Comparison of ENCODE assay signal across 8 mouse cellular contexts in the genomic region with DNA sequence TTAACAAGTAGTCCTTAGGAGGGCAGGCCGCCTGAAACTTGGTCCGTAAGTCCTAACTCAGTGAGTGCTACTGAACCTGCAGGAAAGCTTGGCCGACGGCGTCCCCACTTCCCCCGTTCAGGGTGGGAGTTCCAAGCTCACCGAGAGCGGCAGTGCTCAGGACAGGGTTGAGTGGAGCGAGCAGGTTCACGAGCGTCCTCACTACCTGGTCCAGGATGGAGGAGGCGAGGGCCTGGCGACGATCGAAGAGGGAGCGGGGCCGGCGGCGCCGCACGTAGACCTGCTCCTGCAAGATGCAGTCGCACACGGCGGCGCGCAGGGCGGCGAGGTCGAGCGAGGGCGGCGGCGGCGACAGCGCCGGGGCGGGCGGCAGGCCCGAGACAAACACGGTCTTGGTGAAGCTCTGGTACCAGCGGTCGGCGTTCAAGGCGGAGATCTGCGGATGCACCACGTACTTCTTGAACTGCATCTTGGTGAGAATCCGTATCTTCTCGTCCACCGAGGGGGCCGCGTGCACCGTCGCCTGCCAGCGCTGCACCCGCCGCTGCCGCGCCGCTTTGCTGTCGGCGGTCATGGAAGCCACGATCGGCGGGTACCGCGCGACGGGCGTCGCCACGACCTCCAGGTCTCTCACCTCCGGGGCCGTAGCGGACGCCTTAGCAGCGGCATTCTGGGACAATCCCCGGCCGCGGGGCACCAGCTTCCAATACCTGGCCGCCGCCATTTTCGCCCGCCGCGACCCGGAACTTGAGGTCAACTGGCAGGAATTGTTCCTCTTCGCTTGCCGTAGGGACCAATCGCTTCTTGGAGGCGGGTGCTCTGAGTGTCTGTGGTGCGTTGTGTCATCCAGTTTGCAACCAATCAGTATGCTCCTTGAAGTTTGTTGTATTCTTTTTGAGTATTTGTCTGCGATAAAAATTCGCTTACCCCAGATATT. TPM values are rescaled to one million over a fixed set of nuclear protein-coding genes. Genes with fewer than 3 reads are reported as not detected.
DNase-seq lines count a peak whose midpoint lies in the region; ATAC-seq and TF ChIP-seq lines count a peak whose summit lies in the region.

A gene (plus strand): TSS at position 120 of the 937 bp plus-strand sequence.
A gene (minus strand): TSS at position 742 of the 937 bp plus-strand sequence.

- peak; percentile 94 for ATAC-seq in heart, embryonic 15.5 days (replicated peaks; ENCODE audit: insufficient number of reproducible peaks, insufficient read depth, low FRiP score, low read depth)
- peak; percentile 97 for ATAC-seq in liver, embryonic 14.5 days (ENCODE audit: insufficient read depth)
- peak; percentile 97 for ATAC-seq in neural tube, embryonic 11.5 days (ENCODE audit: insufficient read depth, low FRiP score, low TSS enrichment)
- ATAC-seq in stomach, postnatal 0 days (ENCODE audit: low FRiP score, low TSS enrichment): peak; percentile 98

- H3K27ac ChIP-seq in forebrain, embryonic 10.5 days: peak within 1 kb of the TSS; percentile 96
- H3K27ac ChIP-seq in heart, embryonic 15.5 days: peak within 1 kb of the TSS; percentile 81
- H3K27ac ChIP-seq in liver, embryonic 14.5 days: peak within 1 kb of the TSS; percentile 45
- H3K27ac ChIP-seq in neural tube, embryonic 11.5 days (ENCODE audit: low read depth, low read length): 0 out of 2 replicates have a peak within 1 kb of the TSS, but pooled peaks have one; percentile 62
- H3K27ac ChIP-seq in stomach, postnatal 0 days (replicated peaks): peak within 1 kb of the TSS; percentile 74

- peak; percentile 92 to 94 for DNase-seq in CD8-positive naive resting alpha-beta T cell, adult 2 months (ENCODE audit: low read depth in 2 of 2, low spot score in 2 of 2)
- peak; percentile 83 for DNase-seq in c-Kit-positive CD71-negative TER-119-negative erythroid progenitor cells, embryonic 14.5 days (ENCODE audit: low read depth)
- peak; percentile 95 for DNase-seq in forebrain, embryonic 10.5 days (ENCODE audit: extremely low spot score, low spot score)
- DNase-seq in kidney, postnatal 25 days: peak; percentile 98
- peak; percentile 93 to 97 (median 96) for DNase-seq in liver, embryonic 14.5 days (ENCODE audit: low read depth in 3 of 3, low spot score in 3 of 3)
- DNase-seq in neural tube, embryonic 11.5 days (ENCODE audit: low spot score): peak; percentile 94
- peak; percentile 95 for DNase-seq in stomach, postnatal 0 days (ENCODE audit: low spot score)

- peaks cover 14% of the 10 kb centered on the region for H3K4me1 ChIP-seq in forebrain, embryonic 10.5 days
- H3K4me1 ChIP-seq in heart, embryonic 15.5 days (replicated peaks): peaks cover 9% of the 10 kb centered on the region
- peaks cover 2 to 8% of the 10 kb centered on the region in 2 experiments for H3K4me1 ChIP-seq in liver, embryonic 14.5 days (replicated peaks; ENCODE audit: control insufficient read depth in 2 of 2, insufficient read depth in 2 of 2, low read length in 1 of 2)
- peaks cover 6% of the 10 kb centered on the region; the same call in 1 of the 2 replicates for H3K4me1 ChIP-seq in neural tube, embryonic 11.5 days (ENCODE audit: control insufficient read depth, insufficient read depth, low read length)
- no peaks in the 10 kb centered on the region for H3K4me1 ChIP-seq in stomach, postnatal 0 days (replicated peaks; ENCODE audit: control insufficient read depth, insufficient read depth)

- peak within 1 kb of the TSS; percentile 84 for H3K4me2 ChIP-seq in heart, embryonic 15.5 days
- peak within 1 kb of the TSS; percentile 87 for H3K4me2 ChIP-seq in liver, embryonic 14.5 days (ENCODE audit: low read depth)
- peak within 1 kb of the TSS; percentile 50 for H3K4me2 ChIP-seq in neural tube, embryonic 11.5 days (ENCODE audit: low read depth)
- H3K4me2 ChIP-seq in stomach, postnatal 0 days (replicated peaks; ENCODE audit: low read depth): peak within 1 kb of the TSS; percentile 88

- H3K4me3 ChIP-seq in forebrain, embryonic 10.5 days: peak within 1 kb of the TSS; percentile 91
- peak within 1 kb of the TSS; percentile 85 for H3K4me3 ChIP-seq in heart, embryonic 15.5 days
- H3K4me3 ChIP-seq in liver, embryonic 14.5 days (ENCODE audit: insufficient read depth in 1 of 2, low read depth in 2 of 2, low read length in 2 of 2): peak within 1 kb of the TSS; percentile 84 to 89
- H3K4me3 ChIP-seq in neural tube, embryonic 11.5 days (ENCODE audit: low read depth, low read length): peak within 1 kb of the TSS; percentile 95
- peak within 1 kb of the TSS; percentile 86 for H3K4me3 ChIP-seq in stomach, postnatal 0 days (ENCODE audit: low read depth, low read length)

- peaks cover 33% of the 10 kb centered on the region for H3K36me3 ChIP-seq in forebrain, embryonic 10.5 days (replicated peaks)
- peaks cover 30% of the 10 kb centered on the region for H3K36me3 ChIP-seq in heart, embryonic 15.5 days
- peaks cover 23% of the 10 kb centered on the region for H3K36me3 ChIP-seq in liver, embryonic 14.5 days (replicated peaks; ENCODE audit: control insufficient read depth, insufficient read depth, low read depth)
- peaks cover 2% of the 10 kb centered on the region; the same call in 1 of the 2 replicates for H3K36me3 ChIP-seq in neural tube, embryonic 11.5 days (ENCODE audit: control insufficient read depth, insufficient read depth, low read length)
- H3K36me3 ChIP-seq in stomach, postnatal 0 days (ENCODE audit: control insufficient read depth, insufficient read depth, low read length): peaks cover 6% of the 10 kb centered on the region; the same call in 1 of the 2 replicates

- TF ChIP-seq CTCF in liver, embryonic 14.5 days (IDR thresholded peaks at IDR 0.05; ENCODE audit: low read depth): 0 out of 2 replicates have a peak, but pooled peaks have one; percentile 2
- no peak for TF ChIP-seq CTCF in stomach, postnatal 0 days (IDR thresholded peaks at IDR 0.05; ENCODE audit: low read depth)

- no peaks in the 10 kb centered on the region for H3K9me3 ChIP-seq in forebrain, embryonic 10.5 days
- no peaks in the 10 kb centered on the region for H3K9me3 ChIP-seq in heart, embryonic 15.5 days (replicated peaks)
- no peaks in the 10 kb centered on the region for H3K9me3 ChIP-seq in liver, embryonic 14.5 days (ENCODE audit: control insufficient read depth, low read length)
- no peaks in the 10 kb centered on the region for H3K9me3 ChIP-seq in neural tube, embryonic 11.5 days (ENCODE audit: control insufficient read depth, low read length)
- H3K9me3 ChIP-seq in stomach, postnatal 0 days (ENCODE audit: control insufficient read depth, low read length): no peaks in the 10 kb centered on the region

- peak within 1 kb of the TSS; percentile 88 for H3K9ac ChIP-seq in heart, embryonic 15.5 days
- peak within 1 kb of the TSS; percentile 87 for H3K9ac ChIP-seq in liver, embryonic 14.5 days (replicated peaks)
- peak within 1 kb of the TSS; percentile 87 for H3K9ac ChIP-seq in neural tube, embryonic 11.5 days (ENCODE audit: low read length)
- peak within 1 kb of the TSS; percentile 89 for H3K9ac ChIP-seq in stomach, postnatal 0 days (ENCODE audit: low read length)

- TF ChIP-seq EP300 in liver, embryonic 14.5 days (IDR thresholded peaks at IDR 0.05; ENCODE audit: low read depth): no peak
- TF ChIP-seq EP300 in stomach, postnatal 0 days (optimal IDR thresholded peaks at IDR 0.05): no peak

- H3K27me3 ChIP-seq in forebrain, embryonic 10.5 days (ENCODE audit: poor library complexity, severe bottlenecking): no peaks in the 10 kb centered on the region
- no peaks in the 10 kb centered on the region for H3K27me3 ChIP-seq in heart, embryonic 15.5 days
- no peaks in the 10 kb centered on the region for H3K27me3 ChIP-seq in liver, embryonic 14.5 days (ENCODE audit: control insufficient read depth, insufficient read depth, low read length)
- no peaks in the 10 kb centered on the region for H3K27me3 ChIP-seq in neural tube, embryonic 11.5 days (ENCODE audit: control insufficient read depth, insufficient read depth, low read length)
- H3K27me3 ChIP-seq in stomach, postnatal 0 days (ENCODE audit: control insufficient read depth, insufficient read depth, low read length): no peaks in the 10 kb centered on the region

- under 1% methylated on average over 93 of the region's 93 CpGs for WGBS in forebrain, embryonic 10.5 days
- WGBS in heart, embryonic 15.5 days: under 1% methylated on average over 88 of the region's 93 CpGs
- WGBS in liver, embryonic 14.5 days (ENCODE audit: insufficient replicate concordance): under 1% methylated on average over 93 of the region's 93 CpGs
- under 1% methylated on average over 93 of the region's 93 CpGs for WGBS in neural tube, embryonic 11.5 days
- under 1% methylated on average over 89 of the region's 93 CpGs for WGBS in stomach, postnatal 0 days

RNA-seq across cellular contexts. Expression of the first gene that starts in this region (rescaled TPM):
- polyA plus RNA-seq in forebrain, embryonic 10.5 days (2016; fragmentation: Nextera tagmentation; extraction: Ambion mirVana): 0.84 and 1.2 TPM in 2 replicates
- polyA plus RNA-seq in heart, embryonic 15.5 days (2015; fragmentation: Nextera tagmentation; extraction: Ambion mirVana): 0.34 and 0.48 TPM in 2 replicates
- polyA plus RNA-seq in liver, embryonic 14.5 days (2012; rRNA removed): 0.04 and 0.08 TPM in 2 replicates
- polyA plus RNA-seq in liver, embryonic 14.5 days (2014; fragmentation: Nextera tagmentation; extraction: Ambion mirVana): 0.19 TPM in 2 replicates
- polyA plus RNA-seq in neural tube, embryonic 11.5 days (2014; fragmentation: Nextera tagmentation; extraction: Ambion mirVana): 0.52 and 0.82 TPM in 2 replicates
- 1.2 and 1.3 TPM in 2 replicates for polyA plus RNA-seq in stomach, postnatal 0 days (2015; fragmentation: Nextera tagmentation; extraction: Ambion mirVana)

RNA-seq across cellular contexts. Expression of the second gene that starts in this region (rescaled TPM):
- 36.9 and 40.8 TPM in 2 replicates for polyA plus RNA-seq in forebrain, embryonic 10.5 days (2016; fragmentation: Nextera tagmentation; extraction: Ambion mirVana)
- 28.4 and 29.7 TPM in 2 replicates for polyA plus RNA-seq in heart, embryonic 15.5 days (2015; fragmentation: Nextera tagmentation; extraction: Ambion mirVana)
- polyA plus RNA-seq in liver, embryonic 14.5 days (2012; rRNA removed): 9.5 and 10.0 TPM in 2 replicates
- 17.5 and 19.6 TPM in 2 replicates for polyA plus RNA-seq in liver, embryonic 14.5 days (2014; fragmentation: Nextera tagmentation; extraction: Ambion mirVana)
- 36.4 and 36.7 TPM in 2 replicates for polyA plus RNA-seq in neural tube, embryonic 11.5 days (2014; fragmentation: Nextera tagmentation; extraction: Ambion mirVana)
- polyA plus RNA-seq in stomach, postnatal 0 days (2015; fragmentation: Nextera tagmentation; extraction: Ambion mirVana): 21.4 and 22.2 TPM in 2 replicates

Comparison
In these comparisons a context has a peak if more than half of its experiments do, and no peak if none do; other contexts are left out.
1. Peak in every context shown above with its lines: DNase-seq, ATAC-seq, H3K4me3 ChIP-seq and H3K27ac ChIP-seq.
2. H3K27ac ChIP-seq: peak in every context shown above with its lines; median percentile 96 in forebrain, embryonic 10.5 days; 81 in heart, embryonic 15.5 days; 74 in stomach, postnatal 0 days; 62 in neural tube, embryonic 11.5 days; 45 in liver, embryonic 14.5 days.